Mouse (Mus musculus): Measurements from ENCODE around the gene Kcnj11.

Kcnj11 gene

DNA sequence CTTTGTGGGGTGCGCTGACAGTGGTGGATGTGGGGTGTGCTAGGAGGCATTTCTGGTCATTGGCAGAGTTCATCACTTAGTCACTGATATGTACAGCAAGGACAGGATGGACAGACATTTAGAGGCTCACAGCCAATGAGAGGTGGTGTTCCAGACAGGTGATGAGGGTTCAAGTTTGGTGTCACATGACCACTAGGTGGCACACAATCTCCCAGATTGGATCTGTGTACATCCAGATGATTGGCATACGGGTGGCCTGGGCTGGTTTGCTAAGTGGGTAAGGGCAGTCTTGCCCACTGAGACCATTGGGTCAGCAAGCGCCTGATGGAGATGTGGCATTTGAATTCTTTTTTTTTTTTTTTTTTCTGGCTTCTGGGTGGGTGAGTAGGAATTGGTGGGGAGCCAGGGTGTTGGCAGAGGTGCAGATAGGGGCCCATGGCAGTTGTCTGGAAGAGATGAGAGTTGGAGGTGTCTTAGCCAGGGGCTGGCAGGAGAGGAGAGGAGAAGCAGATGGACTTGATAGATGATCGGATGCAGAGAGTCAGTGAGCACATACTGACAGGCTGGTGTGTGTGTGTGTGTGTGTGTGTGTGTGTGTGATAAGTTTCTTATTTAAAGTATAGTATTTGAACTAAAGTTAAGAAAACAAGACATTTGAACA is 48.3 kb downstream of the Kcnj11 start:
- in situ Hi-C loops (cut with MboI; ENCODE audit: low sequenced_read_pairs): no loop called here

DNA sequence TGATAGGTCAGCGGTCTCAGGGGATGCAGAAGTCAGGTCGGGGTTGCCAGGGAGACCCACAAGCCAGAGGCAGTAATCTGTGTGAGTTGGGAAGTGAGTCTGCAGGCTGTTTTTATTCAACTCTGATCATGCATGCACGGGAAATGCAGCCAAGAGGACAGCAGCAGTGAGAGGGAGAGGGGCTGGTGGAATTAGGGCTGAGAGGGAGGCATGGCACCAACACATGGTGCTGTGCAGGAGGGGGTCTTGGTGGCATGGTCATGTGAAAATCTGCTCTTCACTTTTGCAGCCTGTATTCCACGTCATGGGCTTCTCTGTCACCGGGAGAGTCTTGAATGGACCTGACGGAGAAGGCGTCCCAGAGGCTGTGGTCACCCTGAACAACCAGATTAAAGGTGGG is 50.6 kb downstream of the Kcnj11 start:
- in situ Hi-C loops (cut with MboI; ENCODE audit: low sequenced_read_pairs): no loop called here

DNA sequence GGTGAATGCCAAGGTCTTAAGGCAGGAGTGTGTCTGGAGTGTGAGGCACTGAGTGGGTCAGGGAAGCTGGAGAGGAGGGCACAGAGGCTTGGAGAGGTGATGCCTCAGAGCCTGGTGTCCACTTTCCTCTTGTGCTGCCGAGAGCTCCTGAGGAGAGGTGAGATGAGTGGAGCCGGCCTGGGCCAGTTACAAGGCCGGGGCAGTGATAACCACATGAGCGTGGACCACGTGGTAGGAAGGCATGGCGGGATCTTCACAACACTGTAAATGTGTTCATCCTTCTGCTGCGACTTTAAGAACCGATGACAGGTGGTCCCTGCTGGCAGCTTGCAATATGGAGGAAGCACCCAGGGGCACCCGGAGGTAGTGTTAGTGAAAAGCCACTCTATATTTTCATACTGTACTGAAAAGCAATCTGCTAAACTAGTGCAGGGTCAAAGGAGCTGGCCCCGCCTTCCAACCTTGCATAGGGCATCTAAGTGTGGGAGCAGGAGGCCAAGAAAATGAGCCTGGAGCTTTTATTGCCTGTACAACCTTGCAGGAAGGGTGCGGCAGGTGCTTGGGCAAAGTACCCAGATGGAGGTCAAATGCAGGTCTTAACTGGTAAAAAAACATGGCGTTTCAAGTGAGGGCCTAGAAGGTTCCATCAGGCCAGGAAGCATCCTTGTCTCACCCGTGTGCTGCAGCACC is 52.5 kb downstream of the Kcnj11 start:
- in situ Hi-C loops (cut with MboI; ENCODE audit: low sequenced_read_pairs): no loop called here

DNA sequence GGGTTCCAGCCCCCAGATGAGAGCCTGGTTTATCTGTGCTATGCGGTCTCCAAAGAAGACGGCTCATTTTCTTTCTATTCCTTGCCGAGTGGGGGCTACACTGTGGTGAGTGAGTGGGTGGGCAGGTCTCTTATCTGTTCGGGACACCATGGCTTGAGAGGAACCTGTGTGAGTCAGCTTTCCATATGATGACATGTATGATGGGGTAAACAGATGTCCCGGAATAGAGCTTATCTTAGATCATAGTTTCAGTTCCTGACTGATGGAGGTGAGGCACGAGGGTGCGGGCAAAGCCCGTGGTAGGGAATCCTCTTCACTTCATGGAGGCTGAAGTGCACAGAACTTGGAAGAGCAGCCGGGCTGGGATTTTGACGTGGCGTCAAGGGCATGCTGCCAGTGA is 54.7 kb downstream of the Kcnj11 start:
- in situ Hi-C loops (cut with MboI; ENCODE audit: low sequenced_read_pairs): no loop called here

GRCm38 (mm10) chr7:46044106-46044505 is 56.5 kb downstream of the Kcnj11 start:
- in situ Hi-C loops (cut with MboI; ENCODE audit: low sequenced_read_pairs): no loop called here
